Mouse (Mus musculus): ENCODE measurements around the gene Stag2.

The Stag2 gene

GRCm38 (mm10) chrX:42215742-42216141 is 66.6 kb downstream of the Stag2 start:
- in situ Hi-C loops (cut with MboI, MseI), result no loop called here

GRCm38 (mm10) chrX:42250342-42250741 is 101.2 kb downstream of the Stag2 start:
- in situ Hi-C loops (cut with MboI, MseI), result loop anchor here (25.0 kb wide), 1 partner anchor 413 kb away; no protein-coding TSS in a partner anchor

GRCm38 (mm10) chrX:42272713-42273112 is 123.6 kb downstream of the Stag2 start:
- in situ Hi-C loops (cut with MboI, MseI), result loop anchor here (25.0 kb wide), 1 partner anchor 435 kb away; no protein-coding TSS in a partner anchor

GRCm38 (mm10) chrX:42290215-42290614 is 141.1 kb downstream of the Stag2 start:
- in situ Hi-C loops (cut with MboI, MseI), result no loop called here

DNA sequence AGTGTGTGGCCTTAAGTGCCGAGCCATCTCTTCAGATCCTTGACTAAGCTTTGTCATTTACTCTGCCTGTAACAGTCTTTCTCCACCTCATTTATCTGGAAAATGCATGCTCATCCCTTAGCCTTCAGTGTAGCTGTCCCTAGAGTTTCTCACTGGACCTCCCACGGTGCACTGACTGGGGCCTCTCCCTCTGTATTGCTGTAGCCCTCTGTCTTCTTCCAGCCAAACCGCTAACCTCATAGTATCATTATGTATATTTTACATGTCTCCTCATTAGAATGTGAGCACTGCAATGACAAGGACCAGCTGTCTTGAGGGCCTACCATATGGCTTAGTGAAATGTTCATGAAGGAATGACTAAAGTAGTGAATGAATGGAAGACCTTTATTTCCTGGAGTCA is 166.1 kb downstream of the Stag2 start:
- in situ Hi-C loops (cut with MboI, MseI), result loop anchor here (5.0 to 10.0 kb wide), 2 partner anchors 332 to 1780 kb away; no protein-coding TSS in a partner anchor

GRCm38 (mm10) chrX:42320424-42320823 is 171.3 kb downstream of the Stag2 start:
- in situ Hi-C loops (cut with MboI, MseI), result no loop called here

GRCm38 (mm10) chrX:42321200-42321773 is 172.2 kb downstream of the Stag2 start:
- in situ Hi-C loops (cut with MboI, MseI), result no loop called here

DNA sequence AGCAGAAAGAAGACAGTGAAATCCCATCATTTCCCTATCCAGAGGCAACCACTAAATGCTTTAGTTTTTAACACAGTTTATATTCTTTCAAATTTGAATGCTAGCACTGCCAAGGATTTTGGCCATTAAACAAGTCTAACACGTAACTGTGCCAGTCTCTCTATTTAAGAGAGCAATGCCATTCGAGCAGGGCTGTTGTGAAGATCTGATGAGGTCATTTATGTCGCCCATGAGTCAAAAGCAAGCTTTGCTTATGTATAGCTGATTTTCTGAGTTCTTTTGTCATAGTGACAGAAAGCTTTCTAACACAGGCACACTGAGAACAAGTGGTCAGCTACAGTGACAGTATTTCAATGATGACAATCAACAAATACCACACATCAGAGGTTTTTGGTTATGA is 175.7 kb downstream of the Stag2 start:
- in situ Hi-C loops (cut with MboI, MseI), result no loop called here

Measured in T-helper 1 cell (primary cell).